Mouse (Mus musculus): Measurements from ENCODE around the gene Entpd3. TPM values are rescaled to one million over a fixed set of nuclear protein-coding genes. Genes with fewer than 3 reads are reported as not detected.

Entpd3 gene
- polyA plus RNA-seq, 1 experiment = 0.03 TPM

- no peak for TF ChIP-seq GATA1 (IDR thresholded peaks at IDR 0.05; ENCODE audit: low read length)
Measured at GRCm38 (mm10) chr9:120593383-120594101, 53.9 kb downstream of the Entpd3 start.

DNA sequence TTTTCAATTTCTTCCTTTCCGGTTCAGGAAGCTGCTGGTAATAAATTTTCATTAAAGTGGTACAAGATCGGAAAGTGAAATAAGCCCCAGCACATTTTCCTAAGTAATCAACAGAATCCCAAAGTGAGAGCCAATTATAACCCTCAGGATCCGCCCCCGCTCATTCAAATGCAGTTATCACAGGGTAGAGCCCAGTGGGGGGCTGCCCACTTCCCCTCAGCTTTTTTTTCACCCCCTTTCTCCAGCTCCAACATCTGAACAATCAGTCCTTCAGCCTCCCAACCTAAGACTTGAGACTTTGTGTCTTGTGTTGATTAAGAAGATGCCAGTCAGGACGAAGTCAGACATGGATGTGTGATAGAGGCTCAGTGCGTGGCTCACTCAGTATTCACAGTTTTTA is 55.2 kb downstream of the Entpd3 start:
- no peak for TF ChIP-seq GATA1 (IDR thresholded peaks at IDR 0.05; ENCODE audit: low read length)

DNA sequence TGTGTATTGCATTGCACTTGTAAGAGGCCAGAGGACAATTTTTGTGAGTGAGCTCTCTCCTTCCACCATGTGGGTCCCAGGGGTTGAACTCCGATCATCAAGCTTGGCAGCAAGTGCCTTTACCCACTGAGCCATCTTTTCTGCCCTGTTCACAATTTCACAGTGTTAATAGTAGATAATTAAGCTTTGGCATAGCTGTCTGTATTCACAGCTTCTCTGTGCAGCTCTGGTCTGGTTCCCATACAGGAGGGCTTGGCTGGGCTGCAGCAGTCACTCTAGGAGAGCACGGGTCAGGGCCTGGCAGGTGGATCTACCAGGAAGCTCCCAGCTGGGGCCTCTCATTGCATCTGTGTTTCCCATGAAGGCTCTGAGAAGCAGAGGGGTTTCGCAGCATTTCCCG is 55.7 kb downstream of the Entpd3 start:
- TF ChIP-seq GATA1 (IDR thresholded peaks at IDR 0.05; ENCODE audit: low read length) = no peak

DNA sequence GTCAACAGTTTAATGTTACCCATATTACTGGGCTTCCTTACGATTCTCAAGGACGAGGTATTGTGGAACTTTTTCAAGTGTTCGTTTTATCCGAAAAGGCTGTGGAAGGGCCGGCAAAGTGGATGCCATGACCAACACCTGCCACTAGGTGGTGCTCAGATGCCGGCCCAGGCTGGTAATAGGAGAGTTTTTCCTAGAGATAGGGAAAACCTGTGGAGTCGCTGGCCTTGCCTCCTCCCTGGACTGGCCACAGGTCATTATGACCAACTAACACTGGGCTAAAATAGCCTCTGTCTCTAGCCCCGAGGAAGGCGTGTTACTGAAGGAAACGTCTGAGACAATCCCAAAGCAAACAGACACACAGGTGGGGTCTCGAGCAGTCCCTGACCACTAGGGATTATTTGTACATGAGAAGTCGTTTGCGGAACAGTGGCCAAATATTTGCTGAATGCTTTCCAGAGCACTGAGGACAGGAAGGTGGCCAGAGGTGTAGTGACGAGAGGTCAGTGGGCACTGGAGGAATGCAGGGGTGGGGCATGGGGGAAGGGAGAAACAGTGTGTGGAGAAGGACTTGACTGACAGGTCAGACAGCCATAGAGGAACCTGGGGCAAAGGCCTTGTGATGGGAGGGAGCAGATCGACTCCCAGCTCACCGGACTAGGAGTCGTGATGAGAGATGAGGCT is 62.0 kb downstream of the Entpd3 start:
- no peak for TF ChIP-seq GATA1 (IDR thresholded peaks at IDR 0.05; ENCODE audit: low read length)

DNA sequence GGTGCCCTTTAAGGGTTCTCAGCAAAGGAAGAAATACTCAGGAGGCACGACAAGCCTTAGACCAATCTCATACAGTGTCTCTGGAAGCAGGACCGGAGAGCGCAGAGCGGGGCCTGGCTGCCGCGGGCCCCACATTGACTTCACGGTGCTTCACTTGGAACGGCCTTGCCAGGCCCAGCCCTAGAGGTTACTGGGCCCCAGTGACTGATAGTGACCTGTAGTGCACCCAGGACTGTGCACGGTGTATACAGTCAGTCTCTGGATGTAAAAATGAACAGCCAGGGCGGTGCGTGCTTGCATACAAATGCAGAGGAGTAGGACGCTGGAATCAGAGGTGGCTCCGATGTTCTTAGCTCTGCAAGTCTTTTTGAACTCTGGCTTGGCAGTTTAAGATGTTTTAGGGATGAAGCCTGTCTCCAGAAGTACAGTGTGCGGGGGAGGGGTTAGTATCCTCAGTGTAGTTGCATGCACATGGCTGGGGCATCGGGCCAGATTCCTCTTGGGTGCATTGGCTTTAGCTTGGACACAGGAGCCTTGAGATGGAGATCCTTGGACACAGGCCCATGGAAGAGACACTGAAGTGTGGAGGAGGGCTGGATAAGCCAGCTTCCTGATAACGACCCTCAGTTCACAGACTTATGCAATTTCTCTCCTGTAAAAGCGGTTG is 62.7 kb downstream of the Entpd3 start:
- TF ChIP-seq GATA1 (IDR thresholded peaks at IDR 0.05; ENCODE audit: low read length) = no peak

DNA sequence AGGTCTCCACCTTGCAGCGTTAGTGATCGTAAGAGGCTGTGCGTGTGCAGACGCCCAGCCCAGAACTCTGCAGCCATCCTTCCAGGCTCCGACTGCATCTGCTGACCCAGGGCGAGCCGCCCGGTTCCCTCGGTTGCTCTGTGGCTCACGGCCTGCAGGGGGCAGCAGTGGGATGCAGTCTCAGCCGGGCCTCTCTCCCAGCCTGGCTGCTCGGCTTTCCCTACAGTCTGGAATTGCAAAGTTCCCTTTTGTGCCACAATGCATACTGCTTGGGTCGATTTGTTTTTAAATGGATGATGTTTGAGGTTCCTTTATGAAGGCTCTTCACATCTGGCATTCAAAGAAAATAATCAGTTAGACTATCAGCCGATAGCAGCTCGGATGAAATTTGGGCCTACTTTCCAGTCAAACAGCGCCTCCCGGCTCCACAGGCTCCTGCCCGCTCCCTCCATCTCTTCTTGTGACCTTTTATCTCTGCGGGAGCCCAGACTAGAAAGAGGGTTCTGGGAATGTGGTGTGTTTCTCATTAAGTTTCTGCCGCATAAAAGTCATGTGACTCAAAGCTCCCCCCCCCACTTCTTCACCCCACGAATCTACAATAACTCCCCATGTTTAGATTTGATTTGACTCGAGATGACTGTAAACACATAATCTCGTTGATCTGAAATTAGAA is 63.4 kb downstream of the Entpd3 start:
- TF ChIP-seq GATA1 (IDR thresholded peaks at IDR 0.05; ENCODE audit: low read length) = no peak

- TF ChIP-seq GATA1 (IDR thresholded peaks at IDR 0.05; ENCODE audit: low read length) = no peak
Measured at GRCm38 (mm10) chr9:120603512-120603908, 63.9 kb downstream of the Entpd3 start.

GRCm38 (mm10) chr9:120603956-120604355 is 64.3 kb downstream of the Entpd3 start:
- no peak for TF ChIP-seq GATA1 (IDR thresholded peaks at IDR 0.05; ENCODE audit: low read length)

GRCm38 (mm10) chr9:120611055-120611454 is 71.4 kb downstream of the Entpd3 start:
- no peak for TF ChIP-seq GATA1 (IDR thresholded peaks at IDR 0.05; ENCODE audit: low read length)

- no peak for TF ChIP-seq GATA1 (IDR thresholded peaks at IDR 0.05; ENCODE audit: low read length)
Measured at GRCm38 (mm10) chr9:120614059-120614458, 74.4 kb downstream of the Entpd3 start.

Other genes starting within 250 kb of the Entpd3 start
- not detected in 2 replicates for gene Myrip, start 238.3 kb upstream of the Entpd3 start, polyA plus RNA-seq (2012)
- 235 and 247 TPM in 2 replicates for gene Eif1b, start 47.6 kb upstream of the Entpd3 start, polyA plus RNA-seq (2012)
- gene Rpl14, start 31.6 kb downstream of the Entpd3 start, polyA plus RNA-seq (2012) = 3,491 and 3,514 TPM in 2 replicates